Mouse (Mus musculus) intestine, embryonic 16.5 days (tissue): Measurements from ENCODE around the gene Strn. TPM values are rescaled to one million over a fixed set of nuclear protein-coding genes. Genes with fewer than 3 reads are reported as not detected.

ENCODE experiments used
- ATAC-seq: fragments of 200-750 bp; cut with Nextera tagmentation; 2 replicates; pipeline ENCODE4 v1.8.0; 2017; ENCODE audit warnings: moderate TSS enrichment, moderate library complexity
- H3K27ac ChIP-seq: fragments of 300-500 bp; sonication (generic); 2 replicates; pipeline ENCODE4 v1.5.1; 2014; ENCODE audit warnings: mild to moderate bottlenecking, low read length
- H3K27me3 ChIP-seq: fragments of 300-500 bp; sonication (generic); replicated peaks from 2 replicates; pipeline ENCODE4 v1.6.1; 2014; ENCODE audit warnings: low read length, control low read depth, mixed read lengths; ENCODE audit not compliant: control insufficient read depth, insufficient read depth
- H3K36me3 ChIP-seq: fragments of 300-500 bp; sonication (generic); 2 replicates; pipeline ENCODE4 v1.6.1; 2014; ENCODE audit warnings: low read length, control low read depth; ENCODE audit not compliant: control insufficient read depth, insufficient read depth
- H3K4me1 ChIP-seq: fragments of 300-500 bp; sonication (generic); 2 replicates; pipeline ENCODE4 v1.6.1; 2014; ENCODE audit warnings: low read length, control low read depth, mixed read lengths; ENCODE audit not compliant: control insufficient read depth, insufficient read depth
- H3K4me2 ChIP-seq: fragments of 300-500 bp; sonication (generic); 2 replicates; pipeline ENCODE4 v1.6.1; 2014; ENCODE audit warnings: low read depth, low read length, control low read depth
- H3K4me3 ChIP-seq: fragments of 300-500 bp; sonication (generic); 2 replicates; pipeline ENCODE4 v1.5.1; 2014; ENCODE audit warnings: mild to moderate bottlenecking, low read length
- H3K9ac ChIP-seq: fragments of 300-500 bp; sonication (generic); 2 replicates; pipeline ENCODE4 v1.6.1; 2014; ENCODE audit warnings: low read depth, low read length
- H3K9me3 ChIP-seq: fragments of 300-500 bp; sonication (generic); 2 replicates; pipeline ENCODE4 v1.6.1; 2016; ENCODE audit warnings: low read length, control low read depth; ENCODE audit not compliant: control insufficient read depth
- WGBS: fragments of 180-500 bp; shearing (Covaris S2); extraction: QIAGEN DNeasy Blood & Tissue Kit; methylation state at CpG from one replicate; pipeline ENCODE4 v1.1.7; 2014; 5-methylcytosine and 5-hydroxymethylcytosine counted together
- polyA plus RNA-seq: library from polyadenylated mRNA; unstranded; fragments of >200 nt; fragmentation: Nextera tagmentation; extraction: Ambion mirVana; gene quantifications from 2 replicates; pipeline ENCODE4 v1.2.1, GENCODE M21; 2015

Strn gene
- polyA plus RNA-seq, 1 experiment from 2014 or later, result 4.7 TPM

- Histone ChIP-seq H3K4me2 (no peak overlapping the region), H3K9me3 (no peaks in the 10 kb centered on the region), H3K4me1 (no peaks in the 10 kb centered on the region), H3K27ac (no peak overlapping the region), H3K27me3 (no peaks in the 10 kb centered on the region), H3K36me3 (no peaks in the 10 kb centered on the region), H3K9ac (no peak overlapping the region), H3K4me3 (no peak overlapping the region)
- no peak for ATAC-seq
- 88% methylated on average over 14 of the region's 14 CpGs for WGBS
Measured at GRCm38 (mm10) chr17:78602316-78602715, 134.7 kb downstream of the Strn start.

DNA sequence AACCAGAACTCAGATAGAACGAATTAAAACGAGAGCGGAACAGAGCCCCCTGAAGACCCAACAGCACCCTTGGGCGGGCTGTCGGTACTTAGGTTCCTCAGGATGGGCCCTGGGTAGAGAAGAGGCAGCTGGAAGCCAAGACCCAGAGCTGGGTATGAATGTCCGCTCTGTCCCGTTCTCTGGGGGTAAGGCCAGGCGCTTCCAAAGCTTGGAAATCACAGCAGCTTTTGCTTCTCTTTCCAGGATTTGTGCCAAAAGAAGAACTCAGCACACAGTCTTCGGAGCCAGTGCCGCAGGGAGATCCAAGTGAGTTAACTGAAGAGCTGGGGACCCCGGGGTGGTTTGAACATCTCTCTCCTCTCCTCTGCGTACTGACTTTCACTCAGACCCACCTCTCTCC, 135.4 kb downstream of the Strn start:
- Histone ChIP-seq H3K4me1 (no peaks in the 10 kb centered on the region), H3K9me3 (no peaks in the 10 kb centered on the region), H3K4me3 (no peak overlapping the region), H3K36me3 (no peaks in the 10 kb centered on the region), H3K9ac (no peak overlapping the region), H3K4me2 (no peak overlapping the region), H3K27me3 (no peaks in the 10 kb centered on the region), H3K27ac (no peak overlapping the region)
- ATAC-seq, result no peak
- WGBS, result 86% methylated on average over 12 of the region's 12 CpGs

DNA sequence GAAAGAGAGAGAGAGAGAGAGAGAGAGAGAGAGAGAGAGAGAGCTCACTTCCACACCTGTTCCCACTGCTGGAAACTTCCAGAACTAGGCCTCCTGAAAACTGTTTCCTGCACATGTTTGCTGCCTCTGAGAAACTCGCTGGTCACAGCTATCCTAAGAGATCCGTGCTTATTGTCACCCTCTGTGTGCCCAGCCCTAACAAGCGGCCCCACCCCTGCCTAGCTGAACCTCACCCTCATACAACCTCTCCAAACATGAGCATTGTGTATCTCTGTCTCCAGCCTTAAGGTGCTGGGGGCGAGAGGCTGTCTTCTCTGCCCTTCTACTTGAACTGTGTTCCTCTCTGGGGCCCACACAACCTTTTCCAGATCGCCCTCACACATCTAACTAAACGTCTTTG, 136.0 kb downstream of the Strn start:
- Histone ChIP-seq H3K4me3 (no peak overlapping the region), H3K9ac (no peak overlapping the region), H3K27me3 (no peaks in the 10 kb centered on the region), H3K4me2 (no peak overlapping the region), H3K4me1 (no peaks in the 10 kb centered on the region), H3K9me3 (no peaks in the 10 kb centered on the region), H3K27ac (no peak overlapping the region), H3K36me3 (no peaks in the 10 kb centered on the region)
- 55% methylated on average over 6 of the region's 6 CpGs for WGBS
- ATAC-seq, result peak; percentile 61; the same call in 1 of the 2 replicates

Other genes with a start within 250 kb of the Strn start
- gene Vit, start 229.1 kb downstream of the Strn start, polyA plus RNA-seq, result 0.13 and 0.23 TPM in 2 replicates
- 9.6 and 12.1 TPM in 2 replicates for gene Heatr5b, start 98.2 kb upstream of the Strn start, polyA plus RNA-seq
- gene Gpatch11, start 98.4 kb upstream of the Strn start, polyA plus RNA-seq, result 47.1 and 50.4 TPM in 2 replicates
- gene Eif2ak2, start 145.4 kb upstream of the Strn start, polyA plus RNA-seq, result 11.0 and 14.5 TPM in 2 replicates
- 0.12 and 0.18 TPM in 2 replicates for gene Sult6b1, start 169.8 kb upstream of the Strn start, polyA plus RNA-seq
- 120 and 124 TPM in 2 replicates for gene Cebpzos, start 179.3 kb upstream of the Strn start, polyA plus RNA-seq
- gene Cebpz, start 199.9 kb upstream of the Strn start, polyA plus RNA-seq, result 38.9 and 41.7 TPM in 2 replicates
- gene Ndufaf7, start 199.9 kb upstream of the Strn start, polyA plus RNA-seq, result 46.7 and 50.1 TPM in 2 replicates